Mouse (Mus musculus): ENCODE data around the gene 9930021J03Rik.

Gene 9930021J03Rik

GRCm38 (mm10) chr19:29805917-29806785, at the start of gene 9930021J03Rik:
9930021J03Rik (minus strand) TSS chr19:29805989.
- peak; percentile 98 to 99 for DNase-seq (ENCODE audit: low spot score in 2 of 2)

- no peak for DNase-seq (ENCODE audit: low spot score in 2 of 2)
These were observed 47.9 kb upstream of the 9930021J03Rik start for GRCm38 (mm10) chr19:29853711-29854110.

- no peak for DNase-seq (ENCODE audit: low spot score in 2 of 2)
These were observed 45.4 kb upstream of the 9930021J03Rik start for GRCm38 (mm10) chr19:29851036-29851690.

GRCm38 (mm10) chr19:29849924-29850551, 44.2 kb upstream of the 9930021J03Rik start:
- DNase-seq (ENCODE audit: low spot score in 2 of 2): no peak

- no peak for DNase-seq (ENCODE audit: low spot score in 2 of 2)
These were observed 38.4 kb upstream of the 9930021J03Rik start for GRCm38 (mm10) chr19:29844036-29844661.

- no peak for DNase-seq (ENCODE audit: low spot score in 2 of 2)
These were observed 37.8 kb upstream of the 9930021J03Rik start for GRCm38 (mm10) chr19:29843641-29844035.

GRCm38 (mm10) chr19:29842973-29843372, 37.2 kb upstream of the 9930021J03Rik start:
- no peak for DNase-seq (ENCODE audit: low spot score in 2 of 2)

GRCm38 (mm10) chr19:29840642-29841041, 34.9 kb upstream of the 9930021J03Rik start:
- no peak for DNase-seq (ENCODE audit: low spot score in 2 of 2)

- no peak for DNase-seq (ENCODE audit: low spot score in 2 of 2)
These were observed 32.9 kb upstream of the 9930021J03Rik start for GRCm38 (mm10) chr19:29838636-29839135.

GRCm38 (mm10) chr19:29838171-29838570, 32.4 kb upstream of the 9930021J03Rik start:
- DNase-seq (ENCODE audit: low spot score in 2 of 2): no peak

- no peak for DNase-seq (ENCODE audit: low spot score in 2 of 2)
These were observed 29.7 kb upstream of the 9930021J03Rik start for GRCm38 (mm10) chr19:29835364-29836034.

- no peak for DNase-seq (ENCODE audit: low spot score in 2 of 2)
These were observed 25.1 kb upstream of the 9930021J03Rik start for GRCm38 (mm10) chr19:29830911-29831310.

GRCm38 (mm10) chr19:29828558-29828957, 22.8 kb upstream of the 9930021J03Rik start:
- DNase-seq (ENCODE audit: low spot score in 2 of 2): no peak

- no peak for DNase-seq (ENCODE audit: low spot score in 2 of 2)
These were observed 20.9 kb upstream of the 9930021J03Rik start for GRCm38 (mm10) chr19:29826686-29827085.

- no peak for DNase-seq (ENCODE audit: low spot score in 2 of 2)
These were observed 19.2 kb upstream of the 9930021J03Rik start for GRCm38 (mm10) chr19:29825003-29825402.

GRCm38 (mm10) chr19:29824034-29824700, 18.4 kb upstream of the 9930021J03Rik start:
- DNase-seq (ENCODE audit: low spot score in 2 of 2): peak in 1 of 2 experiments; percentile 71

- no peak for DNase-seq (ENCODE audit: low spot score in 2 of 2)
These were observed 17.7 kb upstream of the 9930021J03Rik start for GRCm38 (mm10) chr19:29823456-29824010.

GRCm38 (mm10) chr19:29820966-29821365, 15.2 kb upstream of the 9930021J03Rik start:
- peak in 1 of 2 experiments; percentile 24 for DNase-seq (ENCODE audit: low spot score in 2 of 2)

GRCm38 (mm10) chr19:29812581-29813460, 7.0 kb upstream of the 9930021J03Rik start, which contains the start of gene Ranbp6:
Ranbp6 (minus strand) TSS chr19:29812974.
- DNase-seq (ENCODE audit: low spot score in 2 of 2): peak; percentile 92 to 95
